Mouse (Mus musculus) C2C12 (cell line): Measurements from ENCODE around the gene Cytip. TPM values are rescaled to one million over a fixed set of nuclear protein-coding genes. Genes with fewer than 3 reads are reported as not detected.

Experiments used
- H3K27me3 ChIP-seq: one replicate; pipeline ENCODE4 v1.6.1; 2011; ENCODE audit not compliant: control insufficient read depth, insufficient read depth, insufficient read length
- H3K36me3 ChIP-seq: one replicate; pipeline ENCODE4 v1.6.1; 2011; ENCODE audit not compliant: control insufficient read depth, insufficient read depth
- H3K4me3 ChIP-seq: one replicate; pipeline ENCODE4 v1.5.1; 2011; ENCODE audit warnings: mild to moderate bottlenecking, control low read depth; ENCODE audit not compliant: poor library complexity, insufficient read depth, severe bottlenecking
- H3K79me2 ChIP-seq: one replicate; pipeline ENCODE4 v1.6.1; 2011; ENCODE audit not compliant: control insufficient read depth, insufficient read depth
- H3K79me3 ChIP-seq: one replicate; pipeline ENCODE4 v1.6.1; 2011; ENCODE audit warnings: low read depth, control low read depth
- H3ac ChIP-seq: one replicate; pipeline ENCODE3; 2011; ENCODE audit warnings: low read depth; ENCODE audit not compliant: control insufficient read depth, insufficient read length
- CEBPB ChIP-seq: IDR thresholded peaks from one replicate; pipeline ENCODE4 v1.6.1; 2011; ENCODE audit warnings: low read depth, mild to moderate bottlenecking, control low read depth, moderate library complexity
- CTCF ChIP-seq: IDR thresholded peaks from one replicate; pipeline ENCODE4 v1.5.1; 2011; ENCODE audit not compliant: control insufficient read depth, insufficient read depth, insufficient read length
- FOSL1 ChIP-seq: IDR thresholded peaks from one replicate; pipeline ENCODE4 v1.8.0; 2011; ENCODE audit warnings: mild to moderate bottlenecking, low read length; ENCODE audit not compliant: poor library complexity, insufficient read depth, severe bottlenecking
- MAX ChIP-seq: IDR thresholded peaks from one replicate; pipeline ENCODE4 v1.6.1; 2011; ENCODE audit warnings: mild to moderate bottlenecking, control low read depth
- MYOD1 ChIP-seq: IDR thresholded peaks from one replicate; pipeline ENCODE4 v1.6.1; 2011; ENCODE audit warnings: low read depth; ENCODE audit not compliant: control insufficient read depth, insufficient read length
- MYOG ChIP-seq: IDR thresholded peaks from one replicate; pipeline ENCODE4 v1.6.1; 2011; ENCODE audit not compliant: control insufficient read depth, insufficient read length; ENCODE audit errors: extremely low read depth
- USF1 ChIP-seq: IDR thresholded peaks from one replicate; pipeline ENCODE4 v1.6.1; 2011; ENCODE audit warnings: low read depth, mild to moderate bottlenecking, control low read depth, moderate library complexity
- polyA plus RNA-seq: library from polyadenylated mRNA; unstranded; fragments of >200 nt; fragmentation: generic; extraction: Trizol; gene quantifications from one replicate; pipeline ENCODE4 v1.2.1, GENCODE M21; 2012; ENCODE audit warnings: missing spikeins

The Cytip gene
- polyA plus RNA-seq, 1 experiment = 0.13 TPM

DNA sequence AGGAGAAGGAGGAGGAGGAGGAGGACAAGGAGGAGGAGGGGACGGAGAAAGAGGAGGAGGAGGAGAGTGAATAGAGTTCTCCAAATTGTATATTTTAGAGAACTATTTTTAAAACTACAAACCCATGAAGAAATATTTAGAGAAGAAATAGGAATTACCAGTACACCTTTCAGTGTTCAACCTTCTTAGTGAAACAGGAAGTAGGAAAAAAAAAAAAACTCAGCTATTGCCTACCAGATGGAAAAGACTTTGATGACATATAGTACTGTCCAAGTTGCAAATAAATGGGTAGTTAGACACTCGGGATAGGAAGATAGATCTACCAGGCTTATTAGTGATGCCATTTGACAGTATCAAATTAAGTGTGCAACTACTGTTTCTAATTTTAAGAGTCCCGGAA lies 27.7 kb downstream of the Cytip start:
- Histone ChIP-seq H3K79me3 (no peaks in the 10 kb centered on the region), H3ac (no peak overlapping the region), H3K4me3 (no peak overlapping the region), H3K79me2 (no peaks in the 10 kb centered on the region), H3K27me3 (no peaks in the 10 kb centered on the region), H3K36me3 (no peaks in the 10 kb centered on the region)
- TF ChIP-seq FOSL1 (no peak), MYOD1 (no peak), CEBPB (no peak), MYOG (no peak)

DNA sequence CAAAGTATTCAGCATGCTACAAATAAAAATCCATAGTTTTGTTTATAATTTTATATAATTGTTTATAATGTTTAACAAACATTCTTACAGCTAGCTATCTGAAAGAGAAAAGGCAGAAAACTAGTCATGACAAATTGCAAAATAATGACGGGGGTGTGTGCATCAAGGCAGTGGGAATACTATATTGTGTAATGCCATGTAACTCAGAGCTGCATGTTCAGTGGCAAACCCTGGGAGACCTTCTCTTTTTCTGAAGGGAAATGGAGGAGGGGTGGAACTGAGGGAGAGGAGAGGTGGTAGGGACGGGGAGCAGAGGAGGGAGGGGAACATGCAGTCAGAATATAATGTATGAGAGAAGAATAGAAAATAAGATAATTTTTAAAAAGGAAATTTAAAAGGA lies 28.6 kb downstream of the Cytip start:
- no peak overlapping the region for H3K4me3 ChIP-seq
- no peaks in the 10 kb centered on the region for H3K79me2 ChIP-seq
- H3ac ChIP-seq = no peak overlapping the region
- no peaks in the 10 kb centered on the region for H3K79me3 ChIP-seq
- H3K36me3 ChIP-seq = no peaks in the 10 kb centered on the region
- H3K27me3 ChIP-seq = no peaks in the 10 kb centered on the region
- TF ChIP-seq FOSL1 (no peak), MAX (no peak), CEBPB (no peak), MYOG (no peak), USF1 (no peak), CTCF (no peak), MYOD1 (no peak)

GRCm38 (mm10) chr2:58163457-58164181 lies 31.7 kb downstream of the Cytip start:
- Histone ChIP-seq H3K27me3 (no peaks in the 10 kb centered on the region), H3K79me3 (no peaks in the 10 kb centered on the region), H3K4me3 (no peak overlapping the region), H3K36me3 (no peaks in the 10 kb centered on the region), H3K79me2 (no peaks in the 10 kb centered on the region), H3ac (no peak overlapping the region)
- TF ChIP-seq CTCF = no peak

- Histone ChIP-seq H3K79me2 (no peaks in the 10 kb centered on the region), H3ac (no peak overlapping the region)
- TF ChIP-seq FOSL1 (no peak), MYOG (no peak), MYOD1 (no peak), MAX (no peak), USF1 (no peak), CTCF (no peak), CEBPB (no peak)
These were observed 33.5 kb downstream of the Cytip start for GRCm38 (mm10) chr2:58161813-58162212.

GRCm38 (mm10) chr2:58160541-58161307 lies 34.6 kb downstream of the Cytip start:
- Histone ChIP-seq H3K36me3 (no peaks in the 10 kb centered on the region), H3K4me3 (no peak overlapping the region), H3K79me3 (no peaks in the 10 kb centered on the region), H3ac (no peak overlapping the region), H3K79me2 (no peaks in the 10 kb centered on the region), H3K27me3 (no peaks in the 10 kb centered on the region)
- no peak for TF ChIP-seq FOSL1
- TF ChIP-seq CEBPB = no peak
- no peak for TF ChIP-seq USF1
- no peak for TF ChIP-seq CTCF
- no peak for TF ChIP-seq MYOG
- no peak for TF ChIP-seq MYOD1
- TF ChIP-seq MAX = no peak

More at GRCm38 (mm10) chr2:58161813-58162212, 33.5 kb downstream of the Cytip start:
- Histone ChIP-seq H3K36me3 (no peaks in the 10 kb centered on the region), H3K27me3 (no peaks in the 10 kb centered on the region), H3K79me3 (no peaks in the 10 kb centered on the region), H3K4me3 (no peak overlapping the region)

DNA sequence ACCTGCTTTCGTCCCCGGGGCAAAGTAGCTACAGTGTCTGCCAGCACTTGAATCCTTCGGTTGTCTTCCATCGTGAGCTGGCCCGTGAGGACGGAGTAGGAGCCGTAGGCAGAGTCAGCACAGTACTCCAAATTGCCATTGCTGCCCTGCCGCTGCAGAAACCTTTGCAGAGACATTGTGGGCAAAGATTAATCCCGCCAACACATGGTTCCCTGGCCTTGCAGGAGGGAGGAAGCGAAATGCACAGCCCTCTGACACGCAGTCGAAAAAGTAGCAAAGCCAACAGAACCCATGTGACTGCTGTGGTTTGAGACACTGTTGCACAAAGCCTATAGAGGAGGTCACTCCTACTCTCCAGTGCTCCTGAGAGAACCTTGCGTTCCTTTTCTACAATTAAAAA lies 35.5 kb downstream of the Cytip start:
- H3K36me3 ChIP-seq = no peaks in the 10 kb centered on the region
- no peaks in the 10 kb centered on the region for H3K79me2 ChIP-seq
- H3K79me3 ChIP-seq = no peaks in the 10 kb centered on the region
- TF ChIP-seq CTCF (no peak), USF1 (peak; percentile 64)
- no peak overlapping the region for H3ac ChIP-seq
- no peaks in the 10 kb centered on the region for H3K27me3 ChIP-seq
- no peak overlapping the region for H3K4me3 ChIP-seq
